Mouse (Mus musculus) MEL (cell line): Measurements from ENCODE around the gene Ndufa5. TPM values are rescaled to one million over a fixed set of nuclear protein-coding genes. Genes with fewer than 3 reads are reported as not detected.

Source experiments
- DNase-seq: peaks from one replicate; pipeline ENCODE4 v3.0.0; 2011; ENCODE audit warnings: low read depth, low spot score
- H3K27ac ChIP-seq: 2 replicates; pipeline ENCODE4 v1.5.1; 2012; ENCODE audit warnings: low read depth, mild to moderate bottlenecking, control low read depth, low read length, moderate library complexity; ENCODE audit not compliant: control insufficient read depth
- H3K27me3 ChIP-seq, 2 experiments: fragments of 150-350 bp in 1 of 2; sonication (generic) in 1 of 2; 2 replicates each; pipeline ENCODE4 v1.6.1; 2012; ENCODE audit warnings: low read length in 2 of 2, mild to moderate bottlenecking in 2 of 2, improper control_type of control experiment in 1 of 2, moderate library complexity in 1 of 2; ENCODE audit not compliant: insufficient read depth in 2 of 2, control insufficient read depth in 1 of 2
- H3K36me3 ChIP-seq, 2 experiments: 2 replicates each; pipeline ENCODE4 v1.6.1; 2012 to 2014; ENCODE audit warnings: low read length in 2 of 2, improper control_type of control experiment in 1 of 2, inconsistent platforms in 1 of 2, mild to moderate bottlenecking in 1 of 2; ENCODE audit not compliant: insufficient read depth in 2 of 2, control insufficient read depth in 1 of 2
- H3K4me1 ChIP-seq, 2 experiments: fragments of 150-350 bp in 1 of 2; sonication (generic) in 1 of 2; 2 replicates each; pipeline ENCODE4 v1.6.1; 2012; ENCODE audit warnings: low read length in 2 of 2, improper control_type of control experiment in 1 of 2, mild to moderate bottlenecking in 1 of 2; ENCODE audit not compliant: insufficient read depth in 2 of 2, control insufficient read depth in 1 of 2
- H3K4me3 ChIP-seq, 2 experiments: fragments of 150-350 bp in 1 of 2; sonication (generic) in 1 of 2; 2 replicates each; pipeline ENCODE4 v1.5.1; 2012; ENCODE audit warnings: low read depth in 2 of 2, low read length in 2 of 2, mild to moderate bottlenecking in 2 of 2, moderate library complexity in 2 of 2, control low read depth in 1 of 2, improper control_type of control experiment in 1 of 2; ENCODE audit not compliant: control insufficient read depth in 1 of 2, insufficient read depth in 1 of 2
- H3K79me2 ChIP-seq: 2 replicates; pipeline ENCODE4 v1.6.1; 2012; ENCODE audit warnings: mild to moderate bottlenecking, low read length, moderate library complexity; ENCODE audit not compliant: control insufficient read depth, poor library complexity, insufficient read depth
- H3K9ac ChIP-seq: 2 replicates; pipeline ENCODE4 v1.6.1; 2012; ENCODE audit warnings: low read depth, mild to moderate bottlenecking, control low read depth, low read length, moderate library complexity; ENCODE audit not compliant: control insufficient read depth, poor library complexity, severe bottlenecking
- H3K9me3 ChIP-seq: fragments of 150-350 bp; sonication (generic); replicated peaks from 2 replicates; pipeline ENCODE4 v1.6.1; 2012; ENCODE audit warnings: mild to moderate bottlenecking, low read length, improper control_type of control experiment, moderate library complexity; ENCODE audit not compliant: insufficient read depth
- CHD1 ChIP-seq: IDR thresholded peaks from 2 replicates; pipeline ENCODE4 v1.6.1; 2012; ENCODE audit warnings: low read depth, mild to moderate bottlenecking, inconsistent platforms, low read length, improper control_type of control experiment
- CHD2 ChIP-seq: IDR thresholded peaks from 2 replicates; pipeline ENCODE4 v1.6.1; 2011; ENCODE audit warnings: low read length, improper control_type of control experiment
- ELF1 ChIP-seq: IDR thresholded peaks from 2 replicates; pipeline ENCODE4 v1.6.1; 2014; ENCODE audit warnings: low read depth, mild to moderate bottlenecking, inconsistent platforms, low read length, improper control_type of control experiment, moderate library complexity
- EP300 ChIP-seq, 2 experiments: IDR thresholded peaks; 2 replicates each; pipeline ENCODE4 v1.6.1; 2011; ENCODE audit warnings: improper control_type of control experiment in 2 of 2, low read length in 2 of 2, low read depth in 1 of 2, mild to moderate bottlenecking in 1 of 2
- GATA1 ChIP-seq: IDR thresholded peaks from 2 replicates; pipeline ENCODE4 v1.6.1; 2011; ENCODE audit warnings: low read depth, low read length, improper control_type of control experiment
- HCFC1 ChIP-seq: IDR thresholded peaks from 2 replicates; pipeline ENCODE4 v1.6.1; 2012; ENCODE audit warnings: low read depth, mild to moderate bottlenecking, inconsistent platforms, low read length, improper control_type of control experiment, moderate library complexity
- KAT2A ChIP-seq: conservative IDR thresholded peaks from 2 replicates; pipeline ENCODE4 v1.6.1; 2012; ENCODE audit warnings: low read depth, low read length, improper control_type of control experiment, inconsistent platforms
- MAFK ChIP-seq: IDR thresholded peaks from 2 replicates; pipeline ENCODE4 v1.6.1; 2011; ENCODE audit warnings: low read depth, mild to moderate bottlenecking, low read length, improper control_type of control experiment, borderline replicate concordance
- MAZ ChIP-seq: IDR thresholded peaks from 2 replicates; pipeline ENCODE4 v1.6.1; 2012; ENCODE audit warnings: low read depth, mild to moderate bottlenecking, inconsistent platforms, low read length, improper control_type of control experiment
- MEF2A ChIP-seq: IDR thresholded peaks from 2 replicates; pipeline ENCODE4 v1.6.1; 2014; ENCODE audit warnings: low read depth, mild to moderate bottlenecking, inconsistent platforms, low read length, improper control_type of control experiment; ENCODE audit not compliant: poor library complexity, insufficient replicate concordance, severe bottlenecking; ENCODE audit errors: extremely low read depth
- MXI1 ChIP-seq: IDR thresholded peaks from 2 replicates; pipeline ENCODE4 v1.6.1; 2011; ENCODE audit warnings: mild to moderate bottlenecking, low read depth, low read length, improper control_type of control experiment
- MYB ChIP-seq: IDR thresholded peaks from 2 replicates; pipeline ENCODE4 v1.6.1; 2011; ENCODE audit warnings: mild to moderate bottlenecking, low read depth, low read length, improper control_type of control experiment
- MYC ChIP-seq: IDR thresholded peaks from 2 replicates; pipeline ENCODE4 v1.6.1; 2011; ENCODE audit warnings: low read depth, mild to moderate bottlenecking, low read length, improper control_type of control experiment, moderate library complexity
- NRF1 ChIP-seq: IDR thresholded peaks from 2 replicates; pipeline ENCODE4 v1.6.1; 2014; ENCODE audit warnings: low read depth, mild to moderate bottlenecking, inconsistent platforms, low read length, improper control_type of control experiment, moderate library complexity; ENCODE audit not compliant: poor library complexity, insufficient read depth, severe bottlenecking
- POLR2A ChIP-seq, 2 experiments: IDR thresholded peaks; 2 replicates each; pipeline ENCODE4 v1.6.1; 2011 to 2012; ENCODE audit warnings: low read length in 2 of 2, mild to moderate bottlenecking in 2 of 2, control low read depth in 1 of 2, improper control_type of control experiment in 1 of 2, low read depth in 1 of 2, moderate library complexity in 1 of 2; ENCODE audit not compliant: control insufficient read depth in 1 of 2, insufficient read depth in 1 of 2, poor library complexity in 1 of 2
- RCOR1 ChIP-seq: IDR thresholded peaks from 2 replicates; pipeline ENCODE4 v1.6.1; 2012; ENCODE audit warnings: low read depth, mild to moderate bottlenecking, inconsistent platforms, low read length, improper control_type of control experiment
- SIN3A ChIP-seq: IDR thresholded peaks from 2 replicates; pipeline ENCODE4 v1.6.1; 2012; ENCODE audit warnings: low read length, improper control_type of control experiment, inconsistent platforms
- SMC3 ChIP-seq: IDR thresholded peaks from 2 replicates; pipeline ENCODE4 v1.6.1; 2011; ENCODE audit warnings: low read depth, low read length, improper control_type of control experiment
- TBP ChIP-seq: IDR thresholded peaks from 2 replicates; pipeline ENCODE4 v1.8.0; 2011; ENCODE audit warnings: low read depth, low read length, improper control_type of control experiment
- TCF12 ChIP-seq: IDR thresholded peaks from 2 replicates; pipeline ENCODE4 v1.6.1; 2014; ENCODE audit warnings: low read depth, mild to moderate bottlenecking, inconsistent platforms, low read length, improper control_type of control experiment, moderate library complexity
- UBTF ChIP-seq: IDR thresholded peaks from 2 replicates; pipeline ENCODE4 v1.6.1; 2012; ENCODE audit warnings: low read depth, mild to moderate bottlenecking, inconsistent platforms, low read length, improper control_type of control experiment, moderate library complexity, borderline replicate concordance; ENCODE audit not compliant: insufficient read depth
- USF1 ChIP-seq: IDR thresholded peaks from 2 replicates; pipeline ENCODE4 v1.6.1; 2014; ENCODE audit warnings: low read depth, mild to moderate bottlenecking, inconsistent platforms, low read length, improper control_type of control experiment, moderate library complexity
- USF2 ChIP-seq, 2 experiments: IDR thresholded peaks; 2 replicates each; pipeline ENCODE4 v1.6.1; 2011 to 2012; ENCODE audit warnings: improper control_type of control experiment in 2 of 2, low read length in 2 of 2, borderline replicate concordance in 1 of 2, inconsistent platforms in 1 of 2, low read depth in 1 of 2, mild to moderate bottlenecking in 1 of 2; ENCODE audit not compliant: insufficient read depth in 1 of 2
- ZKSCAN1 ChIP-seq: IDR thresholded peaks from 2 replicates; pipeline ENCODE4 v1.6.1; 2012; ENCODE audit warnings: low read depth, mild to moderate bottlenecking, inconsistent platforms, low read length, improper control_type of control experiment, moderate library complexity
- ZMIZ1 ChIP-seq: IDR thresholded peaks from 2 replicates; pipeline ENCODE4 v1.6.1; 2012; ENCODE audit warnings: low read depth, mild to moderate bottlenecking, inconsistent platforms, low read length, improper control_type of control experiment, moderate library complexity
- ZNF384 ChIP-seq: IDR thresholded peaks from 2 replicates; pipeline ENCODE4 v1.6.1; 2012; ENCODE audit warnings: low read depth, mild to moderate bottlenecking, inconsistent platforms, low read length, improper control_type of control experiment
- polyA plus RNA-seq, 2 experiments: library from polyadenylated mRNA; stranded (reverse) in 1 of 2; unstranded in 1 of 2; fragments of >175 nt in 1 of 2; fragments of >200 nt in 1 of 2; gene quantifications; 2 replicates each; pipeline versions ENCODE4 v1.2.1 to v1.2.4; 2012; ENCODE audit warnings: low replicate concordance in 2 of 2, low read depth in 1 of 2; ENCODE audit not compliant: insufficient read length in 2 of 2, insufficient read depth in 1 of 2, missing spikeins in 1 of 2
- total RNA-seq: library from RNA; depleted of rRNA; stranded (reverse); fragments of 300-350 nt; gene quantifications from 2 replicates; pipeline ENCODE4 v1.2.3, GENCODE M21; 2012

Ndufa5 gene
- total and polyA plus RNA-seq, 3 experiments: 225 to 235 TPM; not detected in 1

GRCm38 (mm10) chr6:24571126-24571525 lies 43.3 kb upstream of the Ndufa5 start:
- no peaks in the 10 kb centered on the region for H3K9me3 ChIP-seq
- DNase-seq: no peak
- H3K4me3 ChIP-seq: no peak overlapping the region
- no peaks in the 10 kb centered on the region for H3K4me1 ChIP-seq
- no peaks in the 10 kb centered on the region for H3K79me2 ChIP-seq
- TF ChIP-seq MAFK (no peak), SIN3A (no peak), MEF2A (no peak), TCF12 (no peak), CHD2 (no peak), USF2 (IDR thresholded peaks at IDR 0.05; ENCODE audit: borderline replicate concordance in 1 of 2, insufficient read depth in 1 of 2, low read depth in 1 of 2, low read length in 2 of 2) (no peak), EP300 (IDR thresholded peaks at IDR 0.05; ENCODE audit: low read depth in 1 of 2, low read length in 2 of 2) (no peak), ZMIZ1 (no peak), MYC (no peak), ZKSCAN1 (no peak), TBP (no peak), MXI1 (no peak), KAT2A (no peak), CHD1 (no peak), MAZ (no peak), MYB (no peak), ZNF384 (no peak), UBTF (no peak), RCOR1 (no peak)
- no peak overlapping the region for H3K9ac ChIP-seq
- H3K36me3 ChIP-seq: no peaks in the 10 kb centered on the region
- no peaks in the 10 kb centered on the region for H3K27me3 ChIP-seq
- H3K27ac ChIP-seq: no peak overlapping the region

DNA sequence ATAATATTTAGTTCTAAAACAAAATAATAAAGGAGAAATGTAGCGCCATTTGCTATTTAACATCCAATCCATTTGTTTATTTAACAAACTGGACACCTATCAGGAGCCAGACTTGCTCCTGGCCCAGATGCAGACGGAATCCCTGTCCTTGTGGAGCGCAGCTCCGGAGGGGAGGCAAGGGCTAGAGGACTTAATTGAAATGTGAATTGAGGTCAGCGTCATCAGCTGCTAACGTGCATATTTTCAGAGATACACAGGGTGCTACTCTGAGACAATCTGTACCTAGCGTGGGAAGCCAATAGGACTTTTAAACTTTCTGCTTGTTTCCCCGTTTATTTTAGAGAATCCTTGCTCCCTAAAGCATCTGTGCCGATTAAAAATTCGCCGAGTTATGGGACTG lies 42.5 kb upstream of the Ndufa5 start:
- H3K9ac ChIP-seq: no peak overlapping the region
- H3K79me2 ChIP-seq: no peaks in the 10 kb centered on the region
- TF ChIP-seq SMC3: no peak
- no peak for TF ChIP-seq ELF1
- no peak for TF ChIP-seq MAZ
- TF ChIP-seq USF1: no peak
- no peak for TF ChIP-seq MXI1
- TF ChIP-seq KAT2A: no peak
- TF ChIP-seq ZKSCAN1: no peak
- TF ChIP-seq NRF1: no peak
- TF ChIP-seq POLR2A (IDR thresholded peaks at IDR 0.05; ENCODE audit: control insufficient read depth in 1 of 2, insufficient read depth in 1 of 2, low read depth in 1 of 2, low read length in 2 of 2, poor library complexity in 1 of 2): no peak
- no peak for TF ChIP-seq UBTF
- no peak for TF ChIP-seq MYB
- no peak for TF ChIP-seq USF2 (IDR thresholded peaks at IDR 0.05; ENCODE audit: borderline replicate concordance in 1 of 2, insufficient read depth in 1 of 2, low read depth in 1 of 2, low read length in 2 of 2)
- no peak for TF ChIP-seq HCFC1
- TF ChIP-seq ZNF384: no peak
- TF ChIP-seq GATA1: no peak
- H3K27me3 ChIP-seq: no peaks in the 10 kb centered on the region
- H3K4me1 ChIP-seq: no peaks in the 10 kb centered on the region
- H3K9me3 ChIP-seq: no peaks in the 10 kb centered on the region
- DNase-seq: no peak
- no peaks in the 10 kb centered on the region for H3K36me3 ChIP-seq
- H3K27ac ChIP-seq: no peak overlapping the region
- H3K4me3 ChIP-seq: no peak overlapping the region
